ENCODE assay signal across 8 mouse cellular contexts in genomic region chr10:80348981-80349380, GRCm38 (mm10). TPM values are rescaled to one million over a fixed set of nuclear protein-coding genes. Genes with fewer than 3 reads are reported as not detected.
DNase-seq lines count a peak whose midpoint lies in the region; ATAC-seq and TF ChIP-seq lines count a peak whose summit lies in the region.

No protein-coding gene starts in this region.

- H3K27me3 ChIP-seq in liver, postnatal 0 days (ENCODE audit: insufficient read depth, low read length) = peaks cover 41% of the 10 kb centered on the region
- peaks cover 84% of the 10 kb centered on the region for H3K27me3 ChIP-seq in heart, embryonic 14.5 days (ENCODE audit: control insufficient read depth, insufficient read depth, low read length)
- H3K27me3 ChIP-seq in neural tube, embryonic 13.5 days = peaks cover 99% of the 10 kb centered on the region

- no peaks in the 10 kb centered on the region for H3K36me3 ChIP-seq in liver, postnatal 0 days (replicated peaks; ENCODE audit: insufficient read depth, low read length)
- no peaks in the 10 kb centered on the region for H3K36me3 ChIP-seq in heart, embryonic 14.5 days (ENCODE audit: control insufficient read depth, insufficient read depth, low read length)
- H3K36me3 ChIP-seq in neural tube, embryonic 13.5 days = no peaks in the 10 kb centered on the region

- 18% methylated on average over 20 of the region's 26 CpGs for WGBS in liver, postnatal 0 days (ENCODE audit: insufficient replicate concordance)
- WGBS in heart, embryonic 14.5 days = 15% methylated on average over 26 of the region's 26 CpGs
- WGBS in neural tube, embryonic 13.5 days = 16% methylated on average over 26 of the region's 26 CpGs

- H3K4me3 ChIP-seq in liver, postnatal 0 days (ENCODE audit: low read depth, low read length) = no peak overlapping the region
- peak overlapping the region; percentile 41 to 44; a peak in 3 of 4 replicates for H3K4me3 ChIP-seq in heart, embryonic 14.5 days (ENCODE audit: control insufficient read depth in 1 of 2, insufficient read depth in 1 of 2, low read depth in 1 of 2, low read length in 2 of 2)
- peak overlapping the region; percentile 19; the same call in 1 of the 2 replicates for H3K4me3 ChIP-seq in neural tube, embryonic 13.5 days

- no peak overlapping the region for H3K27ac ChIP-seq in liver, postnatal 0 days (ENCODE audit: low read depth)
- H3K27ac ChIP-seq in heart, embryonic 14.5 days (replicated peaks in 1 of 2; ENCODE audit: control insufficient read depth in 1 of 2, insufficient read depth in 1 of 2, low read depth in 2 of 2, low read length in 2 of 2) = 0 out of 4 replicates have a peak overlapping the region, but pooled peaks of 1 of the 2 experiments have one; percentile 19
- H3K27ac ChIP-seq in neural tube, embryonic 13.5 days (replicated peaks) = no peak overlapping the region

- no peaks in the 10 kb centered on the region for H3K9me3 ChIP-seq in liver, postnatal 0 days (ENCODE audit: low read length)
- no peaks in the 10 kb centered on the region for H3K9me3 ChIP-seq in heart, embryonic 14.5 days (ENCODE audit: control insufficient read depth, low read length)
- no peaks in the 10 kb centered on the region for H3K9me3 ChIP-seq in neural tube, embryonic 13.5 days

- TF ChIP-seq CTCF in liver, postnatal 0 days (IDR thresholded peaks at IDR 0.05; ENCODE audit: low read depth) = no peak

- TF ChIP-seq EP300 in liver, postnatal 0 days (IDR thresholded peaks at IDR 0.05; ENCODE audit: low read depth) = no peak

- peaks cover 33% of the 10 kb centered on the region for H3K4me1 ChIP-seq in liver, postnatal 0 days (ENCODE audit: insufficient read depth)
- H3K4me1 ChIP-seq in heart, embryonic 14.5 days (ENCODE audit: control insufficient read depth in 2 of 2, insufficient read depth in 2 of 2, low read length in 2 of 2) = peaks cover 12 to 37% of the 10 kb centered on the region in 2 experiments; a peak in 3 of 4 replicates
- H3K4me1 ChIP-seq in neural tube, embryonic 13.5 days (replicated peaks) = peaks cover 23% of the 10 kb centered on the region

- no peak overlapping the region for H3K9ac ChIP-seq in liver, postnatal 0 days (replicated peaks)
- H3K9ac ChIP-seq in heart, embryonic 14.5 days (ENCODE audit: low read length) = peak overlapping the region; percentile 73; the same call in 1 of the 2 replicates
- no peak overlapping the region for H3K9ac ChIP-seq in neural tube, embryonic 13.5 days

- H3K4me2 ChIP-seq in liver, postnatal 0 days (ENCODE audit: low read depth, low read length) = no peak overlapping the region
- H3K4me2 ChIP-seq in heart, embryonic 14.5 days (ENCODE audit: low read length) = peak overlapping the region; percentile 72
- peak overlapping the region; percentile 33 for H3K4me2 ChIP-seq in neural tube, embryonic 13.5 days

- peak; percentile 66 for DNase-seq in cerebellum, adult 11-12 months
- no peak for DNase-seq in cerebellum, postnatal 36 days
- peak; percentile 31 for DNase-seq in liver
- DNase-seq in liver, postnatal 0 days = no peak
- no peak for DNase-seq in ovary, postnatal 14 days (ENCODE audit: low spot score)
- no peak for DNase-seq in layer of hippocampus, adult 18-20 months (ENCODE audit: low spot score in 2 of 2)

- no peak for ATAC-seq in liver, postnatal 0 days
- no peak for ATAC-seq in heart, embryonic 14.5 days (ENCODE audit: insufficient number of reproducible peaks, insufficient read depth, low FRiP score, low read depth)
- no peak for ATAC-seq in neural tube, embryonic 13.5 days (ENCODE audit: low read depth)

RNA-seq across cellular contexts. Expression of gene Adamtsl5, which starts 0.8 kb away (rescaled TPM):
- polyA plus RNA-seq in liver, postnatal 0 days (2015; fragmentation: Nextera tagmentation; extraction: Ambion mirVana) = 1.5 and 1.8 TPM in 2 replicates
- 6.8 and 7.8 TPM in 2 replicates for polyA plus RNA-seq in heart, embryonic 14.5 days (2014; fragmentation: Nextera tagmentation; extraction: Ambion mirVana)
- polyA plus RNA-seq in neural tube, embryonic 13.5 days (2015; fragmentation: Nextera tagmentation; extraction: Ambion mirVana) = 1.6 and 1.8 TPM in 2 replicates
- total RNA-seq in layer of hippocampus, adult 18-20 months (2021) = 1 to 10 TPM; 5.6 to 6.9 TPM

RNA-seq across cellular contexts. Expression of gene Plk5, which starts 7.3 kb away (rescaled TPM):
- 0.08 and 0.20 TPM in 2 replicates for polyA plus RNA-seq in liver, postnatal 0 days (2015; fragmentation: Nextera tagmentation; extraction: Ambion mirVana)
- not detected in 2 replicates for polyA plus RNA-seq in heart, embryonic 14.5 days (2014; fragmentation: Nextera tagmentation; extraction: Ambion mirVana)
- 1.0 and 1.5 TPM in 2 replicates for polyA plus RNA-seq in neural tube, embryonic 13.5 days (2015; fragmentation: Nextera tagmentation; extraction: Ambion mirVana)
- total RNA-seq in layer of hippocampus, adult 18-20 months (2021) = 10 to 100 TPM; 30.3 to 30.5 TPM

RNA-seq across cellular contexts. Expression of gene Reep6, which starts 19.2 kb away (rescaled TPM):
- polyA plus RNA-seq in liver, postnatal 0 days (2015; fragmentation: Nextera tagmentation; extraction: Ambion mirVana) = 167 and 174 TPM in 2 replicates
- polyA plus RNA-seq in heart, embryonic 14.5 days (2014; fragmentation: Nextera tagmentation; extraction: Ambion mirVana) = 1.4 and 1.6 TPM in 2 replicates
- polyA plus RNA-seq in neural tube, embryonic 13.5 days (2015; fragmentation: Nextera tagmentation; extraction: Ambion mirVana) = 3.3 and 4.5 TPM in 2 replicates
- total RNA-seq in layer of hippocampus, adult 18-20 months (2021) = 10 to 100 TPM; 10.3 to 10.9 TPM

RNA-seq across cellular contexts. Expression of gene Pcsk4, which starts 19.7 kb away (rescaled TPM):
- 5.6 TPM in 2 replicates for polyA plus RNA-seq in liver, postnatal 0 days (2015; fragmentation: Nextera tagmentation; extraction: Ambion mirVana)
- polyA plus RNA-seq in heart, embryonic 14.5 days (2014; fragmentation: Nextera tagmentation; extraction: Ambion mirVana) = 1.4 TPM in 2 replicates
- polyA plus RNA-seq in neural tube, embryonic 13.5 days (2015; fragmentation: Nextera tagmentation; extraction: Ambion mirVana) = 2.9 and 3.6 TPM in 2 replicates
- total RNA-seq in layer of hippocampus, adult 18-20 months (2021) = 1 to 10 TPM; 3.5 to 3.8 TPM

RNA-seq across cellular contexts. Expression of gene 2310011J03Rik, which starts 28.6 kb away (rescaled TPM):
- polyA plus RNA-seq in liver, postnatal 0 days (2015; fragmentation: Nextera tagmentation; extraction: Ambion mirVana) = 25.5 and 27.4 TPM in 2 replicates
- polyA plus RNA-seq in heart, embryonic 14.5 days (2014; fragmentation: Nextera tagmentation; extraction: Ambion mirVana) = 28.9 and 30.8 TPM in 2 replicates
- polyA plus RNA-seq in neural tube, embryonic 13.5 days (2015; fragmentation: Nextera tagmentation; extraction: Ambion mirVana) = 27.9 and 30.7 TPM in 2 replicates
- 10 to 100 TPM; 25.0 to 25.9 TPM for total RNA-seq in layer of hippocampus, adult 18-20 months (2021)

Comparison
In these comparisons a context has a peak if more than half of its experiments do, and no peak if none do; other contexts are left out.
1. DNase-seq: peak in cerebellum, adult 11-12 months (single experiment) and liver (single experiment); none in cerebellum, postnatal 36 days (0 of 2), liver, postnatal 0 days (single experiment), ovary, postnatal 14 days (single experiment) and layer of hippocampus, adult 18-20 months (0 of 2).
2. RNA of gene Reep6, which starts 19.2 kb away (polyA plus RNA-seq): 167 to 174 TPM in liver, postnatal 0 days; 3.3 to 4.5 TPM in neural tube, embryonic 13.5 days and 1.4 to 1.6 TPM in heart, embryonic 14.5 days; every median in the first group is over 10 times any median in the second.